Mouse (Mus musculus): ENCODE results near the gene Osbpl6.

Osbpl6 gene

DNA sequence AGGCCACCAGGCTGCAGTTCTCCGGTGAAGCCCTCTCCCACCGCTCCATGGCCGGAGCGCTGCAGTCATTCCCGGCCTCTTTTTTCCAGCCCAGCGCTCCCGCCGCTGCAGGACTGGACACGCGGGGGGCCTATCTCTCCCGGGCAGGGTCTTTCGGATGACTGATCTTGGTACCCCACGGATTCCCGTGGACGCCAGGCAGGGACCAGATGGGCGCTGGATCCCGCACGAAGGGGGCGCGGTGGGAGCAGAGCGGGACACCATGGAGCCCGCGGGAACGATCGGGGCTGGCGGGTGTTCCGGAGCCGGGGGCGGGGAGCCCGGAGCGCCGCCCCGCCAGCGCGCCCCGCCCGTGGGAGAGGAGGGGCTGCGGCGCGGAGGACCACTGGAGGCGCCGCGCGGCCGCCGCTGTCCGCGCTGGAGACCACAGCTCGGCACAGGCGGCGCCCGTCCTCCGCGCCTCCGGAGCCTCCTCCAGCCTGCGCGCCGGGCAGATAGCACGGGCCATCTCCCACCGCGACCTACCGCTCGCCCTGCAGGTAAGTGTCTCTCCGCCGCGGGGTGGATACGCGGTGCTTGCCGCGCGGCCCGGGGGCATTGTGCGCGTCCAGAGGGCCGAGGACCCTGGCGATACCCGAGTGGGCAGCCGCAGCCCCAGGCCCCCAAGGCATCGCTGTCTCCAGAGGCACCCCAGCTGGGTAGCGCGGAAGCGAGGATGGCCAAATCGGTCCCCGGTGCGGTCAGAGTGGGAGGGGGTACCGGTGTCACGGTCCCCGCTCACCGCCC lies at the start of gene Osbpl6:
Osbpl6 (plus strand) TSS at position 358 of the 786 bp plus-strand sequence.
- peak; percentile 81 to 90 for DNase-seq

DNA sequence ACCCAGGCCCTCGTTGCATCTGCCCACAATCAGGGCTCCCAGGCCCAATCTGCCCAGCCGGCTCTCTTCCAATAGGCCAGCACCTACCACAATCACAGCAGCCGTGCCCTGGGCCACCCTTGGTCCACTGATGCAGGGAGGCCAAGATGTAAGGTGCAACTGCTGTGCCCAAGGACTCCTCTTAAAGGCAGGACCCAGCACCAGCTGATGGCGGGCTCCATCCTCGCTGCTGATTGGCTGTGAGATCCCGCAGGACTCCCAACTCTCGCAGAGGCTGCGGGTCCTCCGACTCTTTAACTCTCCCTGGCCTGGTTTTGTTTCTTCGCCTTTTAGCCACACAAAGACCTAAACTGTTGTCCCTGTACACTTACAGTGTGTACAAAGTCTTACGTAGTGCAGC lies 46.1 kb upstream of the Osbpl6 start, which contains the start of gene Cyct:
Cyct (minus strand) TSS at position 225 of the 400 bp plus-strand sequence.
- no peak for DNase-seq

DNA sequence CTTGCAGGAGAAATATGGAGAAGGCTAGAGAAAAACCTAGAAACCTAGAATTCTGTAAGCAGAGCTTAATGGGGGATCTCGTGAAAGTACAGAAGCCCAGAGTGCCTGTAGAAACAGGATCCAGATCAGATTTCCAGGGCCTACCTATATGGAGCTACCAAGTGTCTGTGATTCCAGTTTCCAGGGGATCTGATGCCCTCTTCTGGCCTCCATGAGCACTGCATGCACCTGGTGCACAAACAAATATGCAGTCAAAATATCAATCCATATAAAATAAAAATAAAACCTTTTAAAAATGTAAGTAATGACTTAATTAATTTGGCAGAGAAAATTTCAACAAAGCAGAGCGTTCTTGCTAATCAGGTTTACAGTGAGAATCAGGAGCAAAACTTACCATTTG lies 44.2 kb upstream of the Osbpl6 start:
- no peak for DNase-seq

DNA sequence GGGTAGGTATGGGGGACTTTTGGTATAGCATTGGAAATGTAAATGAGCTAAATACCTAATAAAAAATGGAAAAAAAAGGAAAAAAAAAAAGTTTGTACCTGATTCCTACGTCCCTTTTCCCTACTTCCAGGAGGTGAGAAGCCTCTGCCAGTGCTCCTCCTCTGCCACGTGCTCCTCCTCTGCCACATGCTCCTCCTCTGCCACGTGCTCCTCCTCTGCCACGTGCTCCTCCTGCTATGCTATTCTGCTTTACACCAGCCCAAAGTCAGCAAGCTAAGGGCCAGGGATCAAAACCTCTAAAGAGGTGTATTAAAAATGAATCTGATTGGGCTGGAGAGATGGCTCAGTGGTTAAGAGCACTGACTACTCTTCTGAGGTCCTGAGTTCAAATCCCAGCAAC lies 40.5 kb upstream of the Osbpl6 start:
- no peak for DNase-seq

DNA sequence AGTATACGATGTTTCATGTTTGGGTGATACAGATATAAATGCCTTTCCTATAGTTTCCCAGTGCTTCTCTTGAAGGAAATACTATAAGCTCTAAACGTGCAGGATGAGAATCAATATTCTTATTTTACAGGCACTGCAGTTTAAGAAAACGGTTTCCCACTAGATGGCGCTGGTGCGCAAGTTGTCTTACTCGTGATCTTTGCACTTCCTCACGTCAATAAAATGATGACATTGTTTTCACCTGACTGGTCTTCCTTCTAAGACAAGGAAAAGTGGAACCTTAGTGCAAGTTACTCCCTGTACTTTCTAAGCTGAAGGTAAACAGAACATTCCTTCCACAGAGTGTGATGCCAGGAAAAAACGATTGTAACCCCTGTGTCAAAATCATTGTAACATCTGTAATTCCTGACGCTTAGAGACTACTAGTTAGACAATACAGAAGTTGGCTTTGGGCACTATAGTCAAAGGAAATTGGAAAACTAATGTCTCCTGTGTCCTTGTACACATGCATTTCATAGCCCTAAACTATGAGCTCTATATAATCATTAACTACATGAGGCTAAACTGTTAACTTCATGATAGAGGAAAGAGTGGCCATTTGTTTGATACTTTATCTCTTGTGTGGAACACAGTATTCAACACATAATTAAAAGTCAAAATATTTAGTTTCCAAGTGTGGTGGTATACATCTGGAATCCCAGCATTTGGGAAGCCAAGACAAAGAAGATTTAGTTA lies 39.0 kb upstream of the Osbpl6 start:
- DNase-seq = peak; percentile 54 to 82

DNA sequence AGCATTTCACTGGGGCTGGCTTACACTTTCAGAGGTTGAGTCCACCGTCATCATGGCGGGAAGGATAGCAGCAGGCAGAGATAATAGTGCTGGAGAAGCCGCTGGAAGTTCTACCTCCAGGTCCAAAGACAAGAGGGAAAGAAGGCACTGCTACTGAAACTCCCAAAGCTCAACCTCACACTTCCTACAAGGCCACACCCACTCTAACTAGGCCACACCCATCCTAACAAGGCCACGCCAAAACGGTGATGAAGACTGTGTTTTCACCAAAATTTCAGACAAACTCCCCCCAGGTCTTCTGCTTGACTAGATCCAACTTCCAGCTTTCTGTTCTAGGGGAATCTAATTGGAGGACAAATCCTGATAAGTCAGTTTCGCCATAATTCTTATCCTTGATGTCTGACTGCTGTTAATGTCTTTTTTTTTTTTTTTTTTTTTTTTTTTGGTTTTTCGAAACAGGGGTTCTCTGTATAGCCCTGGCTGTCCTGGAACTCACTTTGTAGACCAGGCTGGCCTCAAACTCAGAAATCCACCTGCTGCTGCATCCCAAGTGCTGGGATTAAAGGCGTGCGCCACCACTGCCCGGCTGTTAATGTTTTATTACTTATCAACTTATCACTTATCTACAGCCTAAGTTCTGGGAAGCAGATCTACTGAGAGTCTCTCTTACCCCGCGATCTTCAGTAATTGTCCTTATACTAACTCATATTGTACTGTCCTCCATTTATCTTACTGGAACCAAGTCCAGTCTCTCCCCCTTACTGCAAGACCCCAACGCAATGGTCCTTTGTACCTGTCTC lies 37.2 kb upstream of the Osbpl6 start:
- no peak for DNase-seq

DNA sequence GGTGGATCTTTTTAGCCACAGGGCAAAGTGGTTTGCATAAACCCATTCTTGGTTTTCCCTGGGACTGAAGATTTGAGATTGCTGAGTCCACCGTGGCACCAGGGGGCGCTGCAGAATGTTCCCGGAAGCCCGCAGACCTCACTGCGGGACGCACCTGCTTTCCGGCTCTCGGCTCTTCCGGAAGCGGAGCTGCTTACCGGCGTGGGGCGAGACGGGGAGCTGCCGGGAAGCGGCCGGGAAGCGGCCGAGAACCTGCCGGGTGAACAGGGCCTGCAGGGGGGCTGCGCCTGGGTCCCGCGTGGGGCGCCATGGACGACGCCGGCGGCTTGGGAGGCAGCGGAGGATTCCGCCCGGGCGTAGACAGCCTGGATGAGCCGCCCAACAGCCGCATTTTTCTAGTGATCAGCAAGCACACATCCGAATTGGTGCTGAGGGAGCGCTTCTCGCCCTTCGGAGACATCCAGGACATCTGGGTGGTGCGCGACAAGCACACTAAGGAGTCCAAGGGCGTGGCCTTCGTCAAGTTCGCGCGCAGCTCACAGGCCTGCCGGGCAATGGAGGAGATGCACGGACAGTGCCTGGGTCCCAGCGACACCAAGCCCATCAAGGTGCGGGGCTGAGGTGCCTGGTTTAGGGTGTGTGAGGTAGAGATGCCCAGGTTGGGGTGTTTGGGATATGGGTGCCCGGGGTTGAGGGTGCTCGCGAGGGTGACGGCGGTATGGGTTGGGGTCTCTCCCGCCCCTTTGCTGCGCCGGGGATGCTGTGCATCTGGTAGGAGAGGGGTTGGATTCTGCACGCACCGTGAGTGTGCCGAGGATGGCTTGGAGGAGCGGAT lies 36.3 kb upstream of the Osbpl6 start, which contains the start of gene Rbm45:
Rbm45 (plus strand) TSS at position 164 of the 835 bp plus-strand sequence.
- peak; percentile 89 to 90 for DNase-seq

DNA sequence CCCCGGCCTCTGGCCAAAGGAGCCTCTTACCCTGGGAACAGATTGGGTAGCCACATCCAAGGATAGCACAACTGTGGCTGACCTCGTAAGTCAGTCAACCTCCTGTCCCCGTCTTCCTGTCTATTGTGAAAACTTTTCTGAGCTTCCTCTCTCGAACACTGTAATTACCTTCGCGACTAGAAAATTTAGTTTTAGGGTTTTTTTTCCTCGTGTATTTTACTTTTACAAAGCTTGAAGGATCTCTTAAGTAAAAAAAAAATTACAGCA lies 35.7 kb upstream of the Osbpl6 start:
- DNase-seq = no peak

DNA sequence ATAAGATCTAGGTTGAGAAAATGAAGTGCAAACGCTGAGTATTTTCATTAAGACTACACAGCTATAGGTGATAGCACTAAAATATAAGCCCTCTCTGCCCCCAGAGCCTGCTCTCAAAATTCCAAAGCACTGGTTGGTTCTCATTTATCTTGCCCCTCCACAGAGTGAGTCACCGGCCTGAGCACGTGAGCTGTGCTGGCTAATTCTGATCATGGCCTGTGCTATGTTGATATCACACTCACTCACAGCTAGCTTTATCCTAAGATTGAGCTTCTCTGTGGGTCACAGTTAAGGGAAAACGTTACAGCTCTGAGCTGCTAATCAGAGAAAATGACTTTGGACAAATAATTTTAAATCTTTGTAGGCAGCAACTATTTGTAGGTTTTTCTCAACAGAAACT lies 34.1 kb upstream of the Osbpl6 start:
- no peak for DNase-seq

DNA sequence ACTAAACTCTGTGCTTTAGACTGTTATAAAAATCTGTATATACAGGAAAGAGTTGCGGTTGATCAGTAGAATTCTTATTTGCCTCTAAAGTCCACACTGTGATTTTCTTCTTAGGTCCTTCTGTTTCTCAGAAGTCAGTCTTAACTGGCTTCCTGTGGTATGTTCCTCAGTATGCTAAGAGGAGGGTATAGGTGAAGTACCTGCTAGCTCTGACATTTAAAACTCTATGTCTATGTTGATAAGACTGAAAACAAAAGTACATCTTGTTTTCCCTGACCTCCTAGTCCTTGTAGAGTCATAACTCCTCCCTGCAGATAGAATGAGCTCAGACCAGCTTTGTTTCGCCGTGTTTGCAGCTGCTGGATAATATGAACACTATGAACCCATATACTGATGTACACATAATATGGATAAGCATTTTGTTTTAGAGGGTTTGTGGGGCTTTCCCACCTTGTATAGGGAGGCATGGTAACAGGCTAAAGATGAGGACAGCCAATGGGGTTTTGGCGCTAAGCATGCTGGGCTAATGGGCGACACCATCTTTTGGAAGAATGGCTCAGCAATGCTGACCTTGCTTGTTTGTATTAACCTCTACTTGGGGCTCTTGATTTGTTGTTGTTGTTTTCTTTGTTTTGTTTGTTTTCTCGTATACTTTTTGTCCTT lies 31.6 kb upstream of the Osbpl6 start:
- no peak for DNase-seq

DNA sequence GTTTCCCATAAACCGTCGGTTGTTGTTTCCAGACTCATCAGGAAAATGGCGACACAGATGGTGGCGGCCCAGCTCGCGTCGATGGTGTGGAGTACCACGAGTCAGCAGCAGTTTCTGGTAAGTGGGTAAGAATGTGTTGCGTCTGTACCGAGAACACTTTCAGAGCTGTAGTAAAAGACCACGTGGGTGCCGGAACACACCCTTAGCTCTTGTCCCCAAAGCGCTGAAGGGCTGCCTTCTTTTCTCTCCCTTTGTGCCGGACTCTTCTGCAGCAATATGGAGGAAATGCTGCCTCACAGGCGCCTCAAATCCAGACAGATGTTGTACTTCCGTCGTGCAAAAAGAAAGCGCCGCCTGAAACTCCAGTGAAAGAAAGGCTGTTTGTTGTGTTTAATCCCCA lies 27.7 kb upstream of the Osbpl6 start:
- no peak for DNase-seq

DNA sequence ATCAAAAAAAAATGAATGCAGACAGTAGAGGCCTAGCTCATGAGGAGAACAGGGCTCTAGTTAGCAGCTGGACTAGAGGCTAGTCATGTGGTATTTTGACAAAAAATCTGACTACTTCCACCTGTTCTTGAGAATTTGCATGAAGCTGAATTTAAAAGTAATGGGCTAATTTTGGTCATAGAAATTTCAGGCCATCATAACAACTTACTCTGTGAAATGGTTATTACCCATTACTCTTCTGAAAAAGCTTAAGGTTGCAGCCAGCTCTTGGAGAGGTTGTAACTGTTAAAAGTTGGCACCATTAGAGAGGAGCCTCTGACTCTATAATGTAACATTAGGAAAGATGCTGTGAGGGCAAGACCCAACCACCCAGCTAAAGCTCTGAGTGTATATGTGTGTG lies 19.8 kb upstream of the Osbpl6 start:
- DNase-seq = no peak

DNA sequence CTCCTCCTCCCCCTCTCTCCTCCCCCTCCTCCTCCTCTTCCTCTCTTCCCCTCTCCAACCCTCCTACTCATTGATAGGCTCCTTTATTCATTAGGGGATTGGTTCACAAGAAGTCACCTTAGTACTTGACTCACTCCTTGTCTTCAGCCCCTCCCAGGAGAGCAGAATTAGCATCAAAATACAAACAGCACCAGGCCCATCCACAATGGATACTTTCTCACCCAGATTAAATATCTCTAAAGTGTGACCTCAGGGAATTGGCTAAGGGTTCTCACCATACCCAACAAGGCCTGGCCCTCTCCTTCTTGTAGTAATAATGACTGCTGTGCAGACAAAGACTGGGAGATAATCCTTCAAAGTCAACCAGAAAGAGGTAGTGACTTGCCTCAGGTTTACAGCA lies 6.1 kb upstream of the Osbpl6 start:
- DNase-seq = no peak

DNA sequence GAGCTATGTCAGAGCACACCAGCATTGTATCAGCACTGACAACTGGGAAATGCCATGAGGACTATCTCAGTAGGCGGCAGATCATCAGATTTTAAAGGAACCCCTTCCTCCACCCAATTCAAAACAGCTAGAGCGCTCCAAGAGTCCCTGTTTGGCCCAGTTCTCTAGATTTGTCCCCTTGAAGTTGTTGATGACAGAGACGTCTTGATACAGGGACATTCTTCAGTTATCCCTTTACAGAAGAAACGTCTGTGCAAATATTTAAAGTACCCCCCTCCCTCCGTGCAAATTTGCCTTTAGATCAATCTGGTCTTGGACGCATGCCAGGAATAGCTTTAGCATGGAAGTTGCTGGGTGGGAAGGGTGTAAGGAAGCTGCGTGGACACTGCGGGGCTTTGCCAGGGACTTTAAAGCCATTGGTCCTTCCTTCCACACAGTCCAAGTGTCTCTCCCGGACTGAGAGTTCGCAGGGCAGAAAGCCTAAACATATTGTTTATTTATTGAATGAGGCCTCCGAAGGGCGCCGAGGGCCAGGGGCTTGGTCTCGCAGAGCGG lies 635 bp upstream of the Osbpl6 start:
- DNase-seq = no peak

DNA sequence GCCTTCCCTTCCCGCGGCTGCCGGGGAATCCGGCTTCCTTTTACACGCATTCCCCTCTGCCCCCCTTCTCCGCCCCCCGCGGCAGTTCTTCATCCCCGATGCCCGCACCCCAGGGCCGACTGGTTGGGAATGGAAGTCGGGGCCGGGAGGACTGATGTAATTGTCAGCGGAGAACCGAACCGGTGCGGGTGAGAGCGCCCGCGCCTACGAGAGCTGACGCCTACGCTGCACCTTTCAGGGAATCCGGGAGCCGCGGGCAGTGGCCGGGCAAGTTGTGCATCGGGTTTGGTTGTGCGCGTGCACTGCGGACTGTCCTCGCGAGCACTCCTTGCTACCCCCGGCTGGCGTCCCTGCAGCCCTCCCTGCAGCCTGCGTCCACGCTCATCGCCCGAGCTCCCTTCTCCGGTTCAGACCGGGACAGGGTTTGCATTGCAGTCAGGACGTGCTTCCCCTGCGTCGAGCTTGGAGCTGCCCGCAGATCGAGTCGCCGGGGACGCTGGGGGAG lies 681 bp downstream of the Osbpl6 start:
- peak; percentile 65 to 71 for DNase-seq

DNA sequence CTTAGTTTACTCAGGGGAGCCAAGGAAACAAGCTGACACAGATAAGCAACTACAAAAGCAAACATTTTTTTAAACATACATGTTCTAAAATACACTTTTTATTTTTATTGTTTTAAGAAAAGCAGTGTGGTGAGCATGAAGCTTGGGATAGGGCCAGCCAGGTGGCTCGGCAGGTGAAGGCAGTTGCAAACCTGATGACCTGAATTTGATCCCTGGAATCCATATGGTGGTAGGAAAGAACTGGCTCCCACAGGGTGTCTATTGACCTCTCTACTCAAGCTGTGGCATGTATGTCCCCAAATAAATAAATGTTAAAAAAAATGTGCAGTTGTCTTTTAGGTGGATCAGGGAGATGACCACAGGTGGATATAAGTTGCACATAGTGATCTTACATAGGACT lies 3.2 kb downstream of the Osbpl6 start:
- no peak for DNase-seq

DNA sequence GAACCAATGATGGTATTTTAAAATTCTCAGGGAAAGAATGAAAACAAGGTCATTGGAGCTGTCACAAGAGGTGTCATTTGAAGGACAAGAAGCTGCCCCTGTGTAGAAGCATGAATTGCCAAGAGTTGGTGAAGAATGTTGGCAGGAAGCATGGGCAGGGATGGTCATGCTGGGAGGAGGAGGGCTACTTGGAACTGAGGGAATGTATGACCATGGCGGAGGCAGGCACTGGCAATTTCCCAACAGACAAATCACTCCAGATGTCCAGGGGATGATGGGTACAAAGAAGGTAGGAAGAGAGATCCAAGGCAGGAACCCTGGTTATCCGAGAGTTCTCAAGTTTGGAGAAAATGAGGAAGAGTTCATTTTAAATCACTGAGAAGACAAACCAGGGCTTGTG lies 3.7 kb downstream of the Osbpl6 start:
- DNase-seq = no peak

DNA sequence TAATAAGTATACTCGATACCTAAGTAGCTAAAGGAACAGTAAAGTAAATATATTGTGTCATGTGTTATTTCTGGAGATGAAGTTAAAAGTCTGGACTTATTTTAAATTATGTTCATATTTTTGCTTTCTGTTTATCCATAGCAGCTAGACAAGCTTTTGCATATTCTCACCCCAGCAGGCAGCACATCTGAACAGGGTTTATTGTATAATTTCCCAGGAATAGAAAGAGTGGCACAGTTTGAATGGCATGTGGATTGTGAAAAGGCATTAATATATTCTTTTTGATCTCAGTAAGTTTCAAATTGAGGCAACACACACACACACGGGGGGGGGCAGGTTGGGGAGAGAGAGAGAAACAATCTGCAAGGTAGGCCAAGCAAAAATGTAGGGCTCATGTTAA lies 6.6 kb downstream of the Osbpl6 start:
- DNase-seq = no peak

DNA sequence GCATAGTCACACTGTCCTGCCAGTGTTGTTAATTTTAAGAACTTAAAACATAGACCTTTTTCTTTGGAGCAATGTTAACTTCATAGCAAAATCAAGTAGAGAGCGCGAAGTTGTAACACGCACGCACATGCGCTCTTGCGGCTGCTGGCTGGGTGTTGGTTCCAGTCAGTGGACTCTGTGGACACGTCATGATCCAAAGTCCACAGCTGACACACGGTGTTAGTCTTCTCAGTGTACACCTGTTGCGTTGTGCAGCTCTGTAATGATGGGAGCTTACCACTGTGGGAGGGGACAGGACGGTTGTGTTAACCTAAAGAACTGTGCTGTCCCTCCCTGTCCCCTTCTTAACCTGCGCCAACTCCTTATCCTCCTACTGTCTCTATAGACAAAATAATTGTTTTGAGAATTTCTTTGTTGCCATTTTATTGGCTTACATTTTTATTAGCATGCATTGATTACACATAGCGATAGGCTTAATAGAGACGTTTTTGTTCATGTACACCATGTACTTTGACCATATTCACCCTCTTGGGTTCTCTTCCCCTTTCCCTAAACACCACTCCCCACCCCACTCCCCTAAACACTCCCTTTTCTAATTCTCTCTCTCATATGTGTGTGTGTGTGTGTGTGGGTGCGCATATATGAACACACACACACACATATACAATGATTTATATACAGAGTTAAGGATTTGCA lies 11.3 kb downstream of the Osbpl6 start:
- DNase-seq = no peak

DNA sequence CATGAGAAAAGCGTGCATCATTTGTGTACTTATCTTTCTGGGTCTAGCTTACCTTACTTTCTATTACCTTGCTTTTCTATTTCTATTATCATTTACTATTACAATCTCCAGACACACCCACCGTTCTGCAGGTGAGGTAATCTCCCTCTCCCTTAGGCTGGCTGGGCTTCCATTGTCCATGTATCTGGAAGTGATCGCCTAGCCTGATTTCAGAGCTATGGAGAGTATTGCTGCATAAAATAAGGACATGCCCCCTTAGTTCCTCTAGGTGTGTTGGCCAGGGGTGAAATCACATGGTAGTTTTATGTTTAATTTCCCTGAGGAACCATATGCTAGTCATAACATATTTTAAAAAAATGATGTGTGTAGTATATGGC lies 11.8 kb downstream of the Osbpl6 start:
- no peak for DNase-seq

DNA sequence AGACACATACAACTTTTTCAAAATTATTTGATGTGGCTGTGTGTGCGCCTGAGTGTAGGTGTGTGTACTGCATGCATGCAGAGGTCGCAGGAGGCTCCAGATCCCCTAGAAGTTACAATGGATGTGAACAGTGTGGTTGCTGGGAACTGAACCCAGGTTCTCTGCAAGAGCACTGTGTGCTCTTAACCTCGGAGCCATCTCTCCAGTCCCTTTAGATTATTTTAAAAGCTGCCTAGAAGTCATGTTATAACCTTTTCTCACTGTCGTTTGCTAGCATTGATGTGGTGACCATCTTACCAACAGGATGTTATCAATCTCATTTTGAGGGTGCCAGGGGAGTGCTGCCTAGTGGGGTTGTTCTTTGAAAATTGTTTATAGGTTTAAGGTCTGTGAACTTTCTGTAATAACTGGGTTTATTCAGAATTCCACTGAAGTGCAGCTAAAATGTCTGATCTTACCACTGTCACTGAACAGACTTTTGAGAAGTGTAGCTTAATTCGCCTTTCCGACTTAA lies 15.2 kb downstream of the Osbpl6 start:
- no peak for DNase-seq

All from lung, postnatal 4 days (tissue).